Mouse (Mus musculus) right cerebral cortex, postnatal 14 days (tissue): ENCODE measurements around the gene Myl6b.
"Not testable (repeated sequence)": the region's sequence is repeated elsewhere in the genome, so short reads cannot be mapped to it uniquely, and the experiment has no call there.

ENCODE experiments used
- DNase-seq: peaks from one replicate; pipeline ENCODE4 v3.0.0; 2022

Myl6b gene

DNA sequence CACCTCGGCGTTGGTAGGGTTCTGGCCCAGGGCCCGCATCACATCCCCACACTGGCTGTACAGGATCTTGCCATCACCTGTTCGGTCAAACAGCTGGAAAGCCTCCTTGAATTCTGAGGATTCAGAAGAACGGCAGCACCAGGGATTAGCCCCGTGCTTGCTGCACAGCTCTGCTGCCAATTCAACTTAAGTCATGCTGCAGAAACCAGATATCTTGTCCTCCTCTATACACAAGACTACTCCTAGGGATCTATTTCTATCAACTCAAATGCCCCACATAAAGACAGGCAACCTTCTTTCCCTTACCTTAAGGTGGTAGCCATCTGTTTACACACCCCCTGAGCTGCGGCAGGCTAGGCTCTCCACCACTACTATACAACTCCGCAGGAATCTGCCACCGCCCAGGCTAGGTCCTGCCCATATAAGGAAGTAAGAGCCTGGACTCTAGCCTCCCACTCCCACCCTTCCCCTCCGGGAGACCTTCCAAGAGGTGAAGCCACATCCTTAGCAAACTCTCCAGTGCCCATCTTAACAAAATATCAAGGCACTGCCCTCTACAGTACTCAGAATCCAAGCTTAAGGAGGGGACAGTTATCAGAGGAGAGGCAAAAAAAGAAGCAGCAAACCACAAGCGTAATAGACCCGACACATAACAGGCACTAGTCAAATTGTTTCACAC, 5.7 kb downstream of the Myl6b start:
- DNase-seq, result peak; percentile 60

DNA sequence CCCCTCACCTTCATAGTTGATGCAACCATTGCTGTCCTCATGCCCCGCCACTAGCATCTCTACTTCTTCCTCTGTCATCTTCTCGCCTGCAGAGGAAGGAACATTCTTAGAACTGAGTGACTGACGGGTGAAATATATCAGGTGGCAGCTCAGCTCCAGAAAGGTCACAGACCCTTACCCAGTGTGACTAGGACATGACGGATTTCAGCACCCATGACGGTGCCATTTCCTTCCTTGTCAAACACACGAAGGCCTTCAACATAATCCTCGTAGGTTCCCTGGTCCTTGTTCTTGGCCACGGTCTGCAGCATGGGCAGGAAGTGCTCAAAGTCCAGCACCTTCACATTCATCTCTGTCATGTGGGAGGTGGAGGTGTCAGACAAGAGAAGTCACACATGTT, 6.4 kb downstream of the Myl6b start:
- DNase-seq, result not testable (repeated sequence)

DNA sequence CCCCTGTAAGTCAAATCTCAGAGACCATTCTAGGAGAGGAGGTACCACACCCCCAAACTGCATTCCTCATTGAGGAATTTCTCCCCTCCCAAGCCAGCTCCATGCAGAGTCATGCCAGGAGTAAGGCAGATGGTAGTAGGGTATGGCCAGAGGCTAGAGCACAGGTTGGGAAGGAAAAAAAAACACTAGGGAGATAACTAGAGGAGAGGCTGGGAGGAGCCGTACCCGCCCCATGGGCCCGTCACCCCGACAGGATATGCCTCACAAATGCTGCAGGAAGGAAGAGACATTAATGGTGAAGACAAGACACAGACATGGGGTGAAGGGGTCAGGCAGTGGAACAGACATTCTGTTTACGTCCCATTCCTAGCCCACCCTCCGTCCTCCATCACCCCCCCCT, 7.0 kb downstream of the Myl6b start:
- DNase-seq, result no peak

DNA sequence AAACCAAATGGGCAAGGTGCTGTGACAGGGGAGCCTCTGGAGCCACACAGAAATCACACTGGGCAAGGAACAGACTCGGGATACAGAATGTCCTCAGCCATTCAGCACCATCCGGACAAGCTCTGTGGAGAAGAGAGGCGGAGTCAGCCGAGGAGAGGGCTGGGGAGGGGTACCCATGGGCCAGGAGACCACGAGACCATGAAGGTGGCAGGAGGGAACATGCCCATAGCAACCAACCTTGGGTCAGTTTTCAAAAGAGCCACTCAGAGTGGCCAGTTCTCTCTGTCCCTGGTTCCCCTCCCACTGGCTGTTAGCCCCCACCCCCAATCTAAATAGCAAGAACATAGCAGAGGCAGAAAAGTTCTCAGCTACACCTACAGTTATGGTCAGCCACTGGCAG, 7.6 kb downstream of the Myl6b start:
- no peak for DNase-seq

DNA sequence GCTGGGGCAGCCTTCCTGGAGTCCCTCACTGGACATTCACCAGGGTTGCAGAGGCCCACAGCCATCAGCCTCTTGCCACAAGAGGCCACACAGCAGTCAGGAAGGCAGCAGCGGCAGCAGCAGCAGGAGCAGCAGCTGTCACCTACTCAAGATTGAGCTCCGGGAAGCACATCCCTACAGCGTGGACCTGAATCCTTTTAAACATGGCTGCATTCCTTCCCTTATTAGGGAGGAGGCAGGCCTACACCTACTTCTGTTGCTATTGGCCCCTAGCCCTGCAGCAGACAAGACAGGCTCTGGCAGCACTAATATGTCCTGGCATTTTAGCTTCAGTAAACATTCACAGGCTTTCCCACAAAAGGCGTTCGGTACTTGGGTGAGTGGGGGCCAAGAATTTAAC, 8.3 kb downstream of the Myl6b start:
- DNase-seq, result no peak

DNA sequence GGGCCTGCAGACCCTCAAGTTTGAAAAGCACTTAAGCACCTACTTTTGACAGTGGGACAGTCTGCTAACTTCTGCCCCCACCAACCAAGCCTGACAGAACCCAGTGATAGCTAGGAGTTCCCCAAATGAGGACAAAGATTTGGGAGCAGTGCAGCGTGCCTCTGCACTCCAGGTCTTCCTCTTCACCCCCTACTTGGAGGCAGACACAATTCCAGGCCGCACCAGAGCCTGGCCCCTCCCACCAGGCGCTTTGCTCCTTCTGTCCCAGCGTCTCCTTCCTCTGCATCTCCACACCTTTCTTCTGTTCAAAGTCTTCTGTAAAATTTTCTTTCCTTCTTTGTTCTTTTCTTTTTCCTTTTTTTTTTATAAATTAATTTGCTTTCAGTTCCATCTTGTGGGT, 8.7 kb downstream of the Myl6b start:
- no peak for DNase-seq

DNA sequence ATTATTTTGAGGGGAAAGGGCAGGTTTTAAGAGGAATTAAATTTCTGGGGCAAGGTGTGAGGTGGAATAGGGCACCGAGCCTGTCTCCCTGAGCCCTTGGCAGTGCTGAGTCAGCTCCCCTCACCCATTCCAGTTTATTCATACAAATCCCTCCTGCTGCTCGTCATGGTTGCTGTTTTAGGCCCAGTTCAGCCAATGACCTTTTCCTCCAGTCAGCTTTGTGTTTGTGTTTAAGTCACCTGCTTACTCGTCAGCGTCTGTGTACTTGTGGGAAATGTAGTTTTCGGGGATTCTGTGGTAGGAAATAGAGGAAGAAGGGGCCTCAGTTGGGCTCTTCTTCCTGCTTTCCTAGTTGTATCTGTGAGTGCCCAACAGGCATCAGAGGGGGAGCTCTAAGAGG, 9.1 kb downstream of the Myl6b start:
- no peak for DNase-seq

DNA sequence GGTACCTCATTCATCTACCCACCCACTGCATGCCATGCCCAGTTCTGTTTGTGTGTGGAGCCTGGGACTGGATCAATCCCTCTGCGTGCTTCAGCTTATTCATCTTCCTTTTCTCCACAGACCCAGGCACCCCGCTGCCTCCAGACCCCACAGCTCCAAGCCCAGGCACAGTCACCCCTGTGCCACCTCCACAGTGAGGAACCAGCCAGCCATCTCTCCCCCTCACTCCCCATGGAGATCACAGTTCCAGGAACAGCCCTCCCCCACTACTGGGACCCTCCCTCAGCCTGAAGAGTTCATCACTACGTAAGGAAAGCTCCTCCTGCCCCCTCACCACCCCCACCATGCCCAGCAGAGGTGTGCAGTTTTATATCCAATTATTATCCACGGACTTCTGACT, 9.7 kb downstream of the Myl6b start:
- DNase-seq, result no peak

DNA sequence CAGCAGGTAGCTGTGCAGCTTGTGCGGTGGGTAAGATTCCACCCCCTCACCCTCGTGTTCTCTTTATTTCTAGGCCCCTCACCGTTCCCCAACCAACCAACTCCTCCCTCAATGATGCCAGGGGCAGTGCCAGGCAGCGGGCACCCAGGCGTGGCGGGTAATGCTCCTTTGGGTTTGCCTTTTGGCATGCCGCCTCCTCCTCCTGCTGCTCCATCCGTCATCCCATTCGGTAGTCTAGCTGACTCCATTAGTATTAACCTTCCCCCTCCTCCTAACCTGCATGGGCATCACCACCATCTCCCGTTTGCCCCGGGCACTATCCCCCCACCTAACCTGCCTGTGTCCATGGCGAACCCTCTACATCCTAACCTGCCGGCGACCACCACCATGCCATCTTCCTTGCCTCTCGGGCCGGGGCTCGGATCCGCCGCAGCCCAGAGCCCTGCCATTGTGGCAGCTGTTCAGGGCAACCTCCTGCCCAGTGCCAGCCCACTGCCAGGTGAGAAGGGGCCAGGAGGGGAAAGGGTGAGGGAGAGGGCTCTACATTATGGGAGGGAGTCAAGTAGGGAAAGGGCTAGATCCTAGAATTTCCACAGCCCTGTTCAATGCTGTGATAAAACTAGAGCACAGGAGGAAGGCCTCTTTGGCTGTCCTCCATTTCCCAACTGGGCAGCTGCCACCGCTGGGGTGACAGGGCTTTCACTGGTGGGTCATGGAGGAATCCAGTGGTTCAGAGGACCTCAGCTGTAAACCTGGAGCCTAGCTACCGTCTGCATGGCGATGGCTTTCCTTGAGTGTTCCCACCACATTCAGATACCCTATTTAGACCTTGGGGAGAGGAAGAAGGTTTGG, 10.4 kb downstream of the Myl6b start:
- no peak for DNase-seq

DNA sequence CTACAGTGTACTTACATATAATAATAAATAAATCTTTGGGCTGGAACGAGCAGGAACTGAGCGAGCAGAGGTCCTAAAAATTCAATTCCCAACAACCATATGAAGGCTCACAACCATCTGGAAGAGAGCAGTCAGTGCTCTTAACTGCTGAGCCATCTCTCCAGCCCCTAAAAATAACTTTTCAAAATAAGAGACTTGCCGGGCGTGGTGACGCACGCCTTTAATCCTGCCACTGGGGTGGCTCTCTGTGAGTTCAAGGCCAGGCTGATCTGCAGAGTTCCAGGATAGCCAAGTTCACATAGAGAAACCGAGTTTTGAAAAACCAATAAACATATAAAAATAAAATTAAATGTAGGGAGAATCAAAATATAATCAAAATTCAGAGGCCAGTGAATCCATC, 12.1 kb downstream of the Myl6b start:
- DNase-seq, result no peak

DNA sequence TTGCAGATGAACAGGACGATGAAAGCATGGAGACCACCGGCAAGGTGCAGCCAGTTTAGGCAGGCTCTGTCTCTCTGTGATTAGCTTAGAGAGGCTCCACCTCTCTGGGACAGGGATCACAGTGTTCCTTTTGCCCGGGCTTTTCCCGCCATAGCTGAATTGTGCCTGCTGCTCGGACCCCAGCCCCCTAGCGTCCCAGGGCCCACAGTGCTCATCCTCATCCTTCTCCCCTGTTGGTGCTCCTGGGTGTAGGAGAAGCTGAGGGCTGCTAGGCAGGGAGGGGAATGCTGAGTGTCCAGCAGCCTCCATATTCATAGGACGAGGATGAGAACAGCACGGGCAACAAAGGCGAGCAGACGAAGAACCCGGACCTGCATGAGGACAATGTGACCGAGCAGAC, 24.1 kb downstream of the Myl6b start:
- no peak for DNase-seq

DNA sequence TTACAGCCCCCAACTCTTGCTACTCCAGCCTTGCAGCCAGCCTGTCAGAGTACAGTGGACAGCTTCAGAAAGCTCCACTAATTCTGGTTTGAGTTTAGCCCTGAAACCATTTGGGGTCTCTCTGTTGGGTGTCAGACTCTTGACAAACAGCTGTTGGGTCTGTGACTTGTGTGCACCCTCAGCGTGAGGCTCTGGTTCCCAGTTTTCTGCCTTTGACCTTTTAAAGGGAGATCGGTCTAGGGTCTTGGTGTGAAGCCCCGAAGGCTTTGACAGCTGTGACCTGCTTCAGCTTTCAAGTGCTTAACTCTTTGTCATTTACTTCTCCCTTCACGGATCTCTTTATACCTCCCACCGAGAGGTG, 38.2 kb downstream of the Myl6b start:
- no peak for DNase-seq

DNA sequence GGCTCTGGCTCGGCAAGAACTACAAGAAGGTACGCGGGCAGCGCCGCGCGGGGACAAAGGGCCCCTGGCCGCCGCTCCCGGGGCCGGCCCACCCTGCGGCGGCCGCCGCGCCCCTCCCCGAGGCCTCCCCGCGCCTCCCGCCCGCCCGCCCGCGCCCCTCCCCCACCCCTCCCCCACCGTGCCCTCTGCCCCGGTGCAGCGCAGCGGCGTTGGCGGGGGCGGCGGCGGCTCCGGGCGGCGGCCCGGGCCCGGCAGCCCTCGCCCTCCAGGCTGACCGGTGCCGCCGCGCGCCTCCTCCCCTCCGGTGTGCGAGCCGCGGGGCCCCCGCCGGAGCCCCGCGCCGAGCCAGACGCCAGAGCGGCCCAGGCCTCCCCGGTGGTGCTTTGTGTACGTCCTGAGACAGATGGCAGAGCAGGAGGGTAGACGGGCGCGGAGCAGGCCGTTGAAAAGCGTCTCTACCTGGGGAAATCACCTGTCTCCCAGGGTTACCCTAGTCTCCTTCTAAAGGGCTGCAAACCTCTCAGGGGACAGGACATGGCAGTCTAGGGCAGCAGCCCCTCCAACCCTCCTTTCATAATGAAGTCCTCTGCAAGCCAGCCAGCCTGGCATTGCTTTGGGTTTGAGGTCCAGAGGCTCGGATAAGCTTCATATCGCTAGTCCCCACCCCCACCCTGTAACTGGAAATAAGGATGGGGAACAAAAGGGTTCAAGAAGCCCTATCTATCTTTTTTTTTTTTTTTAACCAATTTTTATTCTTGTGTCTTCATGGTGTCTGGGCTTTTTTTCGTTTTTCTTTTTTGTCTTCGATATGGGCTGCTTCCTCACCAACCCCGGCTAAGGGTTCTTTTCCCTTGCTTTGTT, 38.8 kb downstream of the Myl6b start:
- DNase-seq, result peak; percentile 34

DNA sequence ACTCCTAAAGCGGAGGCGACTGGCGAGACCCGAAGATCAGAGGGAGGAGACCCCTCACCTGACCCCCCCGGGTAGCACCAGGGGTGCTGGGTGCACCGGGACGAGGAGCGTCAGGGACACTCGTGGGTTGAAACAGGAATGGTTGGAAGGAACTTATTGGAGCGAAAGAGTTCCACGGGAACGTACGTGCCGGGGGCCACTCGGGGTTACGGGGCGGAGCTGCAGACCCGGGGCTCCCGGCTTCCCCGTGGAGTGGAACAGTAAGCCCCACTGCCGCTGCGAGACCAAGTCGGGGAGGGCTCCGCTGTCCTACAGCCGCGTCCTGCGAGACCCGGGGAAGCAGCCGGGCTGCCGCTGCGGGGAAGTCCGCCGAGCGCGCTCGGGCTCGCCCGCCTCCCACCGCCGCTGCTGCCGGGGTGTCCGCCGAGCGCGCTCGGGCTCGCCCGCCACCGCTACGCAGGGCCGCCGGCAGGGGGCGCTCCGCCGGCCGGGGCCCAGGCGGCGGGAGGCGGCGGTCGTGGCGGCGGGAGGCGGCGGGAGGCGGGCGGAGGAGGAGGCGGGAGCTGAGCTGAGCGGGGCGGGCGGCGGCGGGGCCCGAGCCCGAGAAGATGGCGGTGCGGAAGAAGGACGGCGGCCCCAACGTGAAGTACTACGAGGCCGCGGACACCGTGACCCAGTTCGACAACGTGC, 39.6 kb downstream of the Myl6b start, which contains the start of gene Smarcc2:
Gene Smarcc2, plus strand, starts transcription at position 530 of the 690 bp plus-strand sequence.
- peak; percentile 88 for DNase-seq

DNA sequence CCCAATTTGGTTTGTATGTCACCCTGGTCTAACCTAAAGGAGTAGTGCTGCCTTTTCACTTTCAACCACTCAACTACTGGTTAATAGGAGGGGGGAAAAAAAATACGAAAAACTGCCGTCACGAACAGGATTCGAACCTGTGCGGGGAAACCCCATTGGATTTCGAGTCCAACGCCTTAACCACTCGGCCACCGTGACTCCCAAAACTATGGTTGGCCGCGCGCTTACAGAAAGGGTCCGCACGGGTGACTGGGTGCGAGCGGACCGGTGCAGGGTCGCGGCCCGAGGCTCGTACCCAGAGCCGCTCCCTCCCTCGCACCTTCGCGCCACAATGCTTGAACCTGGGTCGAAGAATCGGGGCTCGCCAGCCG, 40.2 kb downstream of the Myl6b start:
- DNase-seq, result peak; percentile 83

DNA sequence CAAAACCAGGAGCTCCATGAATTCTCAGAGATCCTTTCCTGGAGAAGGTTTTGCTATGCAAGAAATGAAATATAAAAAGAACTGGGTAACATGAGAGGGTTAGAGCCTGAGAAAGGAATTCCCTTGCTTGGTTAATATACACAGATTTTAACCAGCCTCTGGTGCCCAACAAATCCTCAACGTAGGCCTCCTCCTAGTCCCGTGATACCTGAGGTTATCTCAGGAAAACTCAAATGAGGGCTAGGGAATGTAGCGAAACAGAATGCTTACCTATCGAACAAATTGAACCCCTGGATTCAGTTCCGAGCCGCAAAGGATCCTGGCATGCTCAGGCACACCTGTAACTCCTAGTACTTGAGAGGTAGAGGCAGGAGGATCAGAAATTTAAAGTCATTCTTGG, 40.8 kb downstream of the Myl6b start:
- DNase-seq, result no peak

DNA sequence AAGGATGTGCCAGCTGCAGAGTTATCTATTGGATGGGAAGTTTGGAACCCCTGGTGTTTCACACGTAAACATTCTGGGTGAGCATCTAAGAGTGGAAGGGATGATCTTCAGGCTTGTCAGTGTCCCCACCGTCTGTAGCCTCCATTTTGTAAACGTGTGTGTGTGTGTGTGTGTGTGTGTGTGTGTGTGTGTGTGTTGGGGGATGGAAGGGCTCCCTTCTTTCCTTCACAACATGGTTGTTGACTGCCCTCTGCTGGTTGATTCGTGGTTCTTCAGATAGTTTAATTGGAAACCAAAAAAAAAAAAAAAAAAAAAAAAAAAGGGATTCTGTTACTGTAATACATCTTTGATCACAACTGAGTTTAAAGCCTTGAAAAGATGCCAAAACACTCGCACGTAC, 43.2 kb downstream of the Myl6b start:
- DNase-seq, result peak; percentile 67

DNA sequence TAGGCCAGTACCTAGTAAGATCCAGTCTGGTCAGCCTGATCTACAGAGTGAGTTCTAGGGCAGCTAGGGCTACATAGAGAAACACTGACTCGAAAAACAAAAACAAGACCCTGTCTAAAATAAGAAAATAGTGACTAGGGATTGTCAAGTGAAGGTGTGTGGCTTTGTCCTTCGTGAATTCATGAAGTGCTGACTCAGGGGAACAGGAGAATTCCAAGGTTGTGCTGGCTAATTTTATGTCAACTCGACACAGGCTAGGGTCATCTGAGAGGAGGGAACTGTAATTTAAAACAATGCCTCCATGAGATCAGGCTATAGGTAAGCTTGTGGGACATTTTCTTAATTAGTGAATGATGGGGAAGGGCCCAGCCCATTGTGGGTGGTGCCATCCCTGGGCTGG, 44.0 kb downstream of the Myl6b start:
- DNase-seq, result no peak

DNA sequence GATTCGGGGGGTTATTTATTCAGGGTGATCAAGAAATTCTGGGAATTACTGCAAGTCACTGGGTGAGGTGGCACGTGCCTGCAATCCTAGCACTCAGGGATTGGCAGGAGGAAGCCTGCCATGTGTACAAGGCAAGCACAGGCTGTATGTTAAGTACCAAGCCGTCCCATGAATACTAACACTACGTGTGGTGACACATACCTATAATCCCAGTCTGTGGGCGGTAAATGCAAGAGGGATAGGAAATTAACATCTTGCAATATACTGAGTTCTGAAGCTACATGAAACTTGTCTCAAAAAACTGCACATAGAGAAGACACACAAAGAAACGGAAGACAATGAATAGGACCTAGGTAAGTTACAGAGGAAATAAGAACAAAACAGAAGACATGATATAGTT, 47.5 kb downstream of the Myl6b start:
- no peak for DNase-seq

DNA sequence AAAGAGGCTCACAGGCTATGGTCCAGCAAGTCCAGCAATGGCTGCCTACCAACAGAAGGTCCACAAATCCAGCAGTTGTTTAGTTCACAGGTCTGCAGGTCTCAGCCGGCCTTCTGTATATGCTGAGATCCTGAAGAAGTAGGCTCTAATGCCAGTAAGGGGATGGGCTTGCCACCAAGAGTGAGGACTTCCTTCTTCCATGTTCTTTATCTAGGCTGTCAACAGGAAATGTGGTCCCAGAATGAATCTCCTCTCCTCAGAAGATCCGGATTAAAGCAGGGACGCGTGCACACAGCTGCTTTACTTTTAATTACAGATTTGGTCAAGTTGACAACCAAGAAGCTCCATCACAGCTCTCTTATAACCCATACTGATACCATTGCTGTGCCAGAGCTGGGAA, 53.1 kb downstream of the Myl6b start:
- no peak for DNase-seq

DNA sequence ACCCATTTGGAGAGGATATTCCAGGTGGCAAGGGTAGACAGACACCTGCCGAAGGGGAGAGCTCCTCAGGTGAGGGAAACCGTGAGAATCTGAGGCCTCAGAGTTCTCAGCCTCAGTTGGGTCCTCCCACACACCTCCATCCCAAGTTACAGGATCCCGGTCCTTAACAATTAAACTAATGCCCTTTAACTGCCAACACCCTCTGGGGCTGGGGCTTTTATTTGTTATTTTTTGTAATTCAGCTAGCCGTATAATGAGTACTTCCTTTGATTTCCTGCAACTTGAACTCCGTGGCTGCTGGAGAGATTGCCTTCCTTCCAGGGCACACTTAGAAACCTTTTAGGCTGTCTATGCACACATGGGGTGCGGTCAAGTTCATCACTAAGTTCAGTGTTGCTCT, 54.1 kb downstream of the Myl6b start:
- DNase-seq, result no peak
